Mouse (Mus musculus) left cerebral cortex, postnatal 36 days (tissue): ENCODE data around the gene Tpm1. TPM values are rescaled to one million over a fixed set of nuclear protein-coding genes. Genes with fewer than 3 reads are reported as not detected.
A peak's percentile ranks its signal among the peaks of the same experiment; 100 is the strongest.

Experiments
- DNase-seq, 2 experiments: peaks; one replicate each; pipeline ENCODE4 v3.0.0; 2021 to 2022; ENCODE audit warnings: low spot score in 2 of 2, mixed read lengths in 1 of 2
- intact Hi-C: fragments of 180-260 bp; cut with DNase I; formaldehyde crosslinking; loops from one replicate; pipeline ENCODE4 v1.15.1; 2025
- total RNA-seq, 2 experiments: library from RNA; stranded (reverse); gene quantifications; 2 replicates each; pipeline ENCODE4 v1.2.3; 2021

Gene Tpm1
- total RNA-seq, 2 experiments from 2014 or later = 230 to 232 TPM

DNA sequence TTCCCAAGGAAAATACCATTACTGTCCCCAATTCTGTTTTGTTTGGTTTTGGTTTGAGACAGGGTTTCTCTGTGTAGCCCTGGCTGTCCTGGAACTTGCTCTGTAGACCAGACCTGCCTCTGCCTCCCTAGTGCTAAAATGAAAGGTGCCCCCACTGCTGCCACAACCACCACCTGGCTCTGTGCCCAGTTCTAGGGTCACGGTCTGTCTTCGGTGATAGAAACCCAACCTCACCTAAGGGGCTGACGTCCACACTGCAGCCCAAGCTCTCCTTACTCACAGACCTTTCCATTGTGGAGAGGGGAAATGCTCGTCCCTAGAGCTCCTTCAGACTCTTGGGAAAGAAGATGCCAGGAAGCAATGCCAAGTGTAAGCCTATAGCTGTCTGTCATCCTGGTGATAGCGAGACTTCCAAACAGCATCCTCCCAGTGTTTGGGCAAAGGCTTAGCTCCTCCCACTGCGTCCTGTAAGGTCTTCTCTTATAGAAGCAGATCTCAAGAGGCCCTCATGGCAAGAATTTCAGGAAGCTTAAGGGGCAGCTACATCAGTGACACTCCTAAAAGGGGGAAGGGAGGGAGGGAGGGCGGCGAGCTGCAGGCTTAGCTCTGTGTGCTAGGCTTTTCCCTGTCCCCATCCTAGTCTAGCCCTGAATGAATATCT lies 57.3 kb downstream of the Tpm1 start:
- intact Hi-C loops = no loop called here
- no peak for DNase-seq

DNA sequence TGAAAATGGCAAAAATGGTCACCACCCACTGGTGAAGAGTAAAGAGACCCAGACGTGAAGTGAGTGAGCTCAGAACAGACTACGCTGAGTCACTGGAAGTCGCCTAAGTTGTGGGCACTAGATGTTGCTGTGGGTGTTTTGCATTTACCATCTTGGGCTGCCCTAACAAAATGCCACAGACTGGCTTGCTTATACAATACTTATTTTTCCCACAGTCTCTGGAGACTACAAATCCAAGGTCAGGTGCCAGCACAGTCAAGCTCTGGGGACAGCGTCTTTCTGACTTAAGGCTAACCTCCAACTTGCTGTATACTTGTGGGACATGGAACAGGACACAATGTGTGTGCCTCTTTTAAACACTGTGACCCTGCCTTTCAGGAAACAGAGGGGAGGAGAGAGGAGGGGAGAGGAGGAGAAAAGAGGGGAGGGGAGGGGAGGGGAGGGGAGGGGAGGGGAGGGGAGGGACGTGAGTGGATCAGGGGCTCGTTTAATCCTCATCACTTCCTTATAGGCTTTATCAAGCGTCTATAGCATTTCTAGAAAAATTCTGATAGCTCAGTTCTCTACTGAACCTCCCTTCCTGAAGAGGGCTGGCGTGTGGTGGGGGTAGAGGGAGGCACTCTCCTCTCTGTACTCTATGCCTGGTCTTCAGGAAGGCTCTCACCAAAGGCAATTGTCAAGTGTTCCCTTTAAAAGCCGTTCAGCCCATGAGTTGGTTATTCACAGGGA lies 58.0 kb downstream of the Tpm1 start:
- peak; percentile 45 to 49 for DNase-seq
- intact Hi-C loops = no loop called here

DNA sequence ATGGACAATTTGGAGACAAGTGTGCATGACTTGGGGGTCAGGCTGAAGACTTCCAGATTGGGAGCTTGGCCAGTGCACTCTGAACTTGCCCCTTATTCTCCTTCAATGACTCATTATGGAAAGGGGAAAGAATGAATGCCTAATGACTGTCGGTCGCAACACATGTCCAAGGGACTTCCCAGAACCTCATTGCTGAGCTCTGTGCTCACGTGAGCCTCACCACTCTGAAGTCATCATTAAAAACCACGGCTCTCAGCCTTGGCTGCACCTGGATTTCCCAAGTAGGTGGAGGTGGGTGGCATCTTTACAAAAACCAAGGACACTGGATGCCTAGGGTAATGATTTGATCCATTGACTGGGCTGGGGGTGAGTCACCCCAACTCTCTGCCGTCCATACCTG lies 59.2 kb downstream of the Tpm1 start:
- intact Hi-C loops = no loop called here
- no peak for DNase-seq

DNA sequence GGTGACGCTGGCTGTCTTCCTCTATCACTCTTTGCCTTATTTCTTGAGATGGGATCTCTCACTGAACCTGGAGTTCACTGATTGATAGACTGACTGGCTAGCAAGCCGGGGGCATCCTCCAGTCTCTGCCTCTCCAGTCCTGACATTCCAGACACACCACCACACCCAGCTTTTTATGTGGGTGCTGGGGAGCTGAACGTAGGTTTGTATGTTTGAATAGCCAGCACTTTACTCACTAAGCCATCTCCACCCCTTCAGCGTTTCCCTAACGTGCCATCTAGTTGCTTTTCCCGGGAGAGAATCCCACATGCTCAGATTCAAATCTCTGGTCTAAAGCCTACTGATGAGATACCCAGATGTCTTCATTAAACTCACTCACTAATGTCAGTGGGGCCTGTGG lies 59.6 kb downstream of the Tpm1 start:
- DNase-seq = no peak
- intact Hi-C loops = no loop called here

DNA sequence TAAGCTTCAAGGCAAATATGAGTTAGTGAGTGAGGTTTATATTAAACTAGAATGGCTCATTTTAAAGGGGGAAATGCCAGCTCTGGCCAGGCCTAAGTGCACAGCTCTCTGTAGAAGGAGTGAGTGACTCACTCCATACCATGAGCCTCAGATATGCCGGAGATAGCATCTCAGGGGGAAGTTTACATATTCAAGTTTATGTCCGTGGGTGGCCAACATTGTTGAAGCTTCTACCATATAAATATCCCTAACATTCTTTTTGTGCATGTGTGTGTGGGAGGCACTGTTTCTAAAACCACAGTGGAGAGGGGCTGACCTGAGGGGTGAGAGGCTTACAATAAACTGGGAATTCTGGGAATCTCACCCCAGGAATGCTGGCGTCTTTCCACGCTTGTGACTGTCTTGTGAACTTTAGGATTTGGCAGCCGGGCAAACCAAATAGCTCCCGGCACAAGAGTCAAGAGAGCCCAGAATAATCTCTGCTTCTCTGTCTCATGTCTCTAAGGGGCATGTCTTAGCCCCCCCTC lies 60.3 kb downstream of the Tpm1 start:
- intact Hi-C loops = no loop called here
- DNase-seq = peak; percentile 46 to 57

DNA sequence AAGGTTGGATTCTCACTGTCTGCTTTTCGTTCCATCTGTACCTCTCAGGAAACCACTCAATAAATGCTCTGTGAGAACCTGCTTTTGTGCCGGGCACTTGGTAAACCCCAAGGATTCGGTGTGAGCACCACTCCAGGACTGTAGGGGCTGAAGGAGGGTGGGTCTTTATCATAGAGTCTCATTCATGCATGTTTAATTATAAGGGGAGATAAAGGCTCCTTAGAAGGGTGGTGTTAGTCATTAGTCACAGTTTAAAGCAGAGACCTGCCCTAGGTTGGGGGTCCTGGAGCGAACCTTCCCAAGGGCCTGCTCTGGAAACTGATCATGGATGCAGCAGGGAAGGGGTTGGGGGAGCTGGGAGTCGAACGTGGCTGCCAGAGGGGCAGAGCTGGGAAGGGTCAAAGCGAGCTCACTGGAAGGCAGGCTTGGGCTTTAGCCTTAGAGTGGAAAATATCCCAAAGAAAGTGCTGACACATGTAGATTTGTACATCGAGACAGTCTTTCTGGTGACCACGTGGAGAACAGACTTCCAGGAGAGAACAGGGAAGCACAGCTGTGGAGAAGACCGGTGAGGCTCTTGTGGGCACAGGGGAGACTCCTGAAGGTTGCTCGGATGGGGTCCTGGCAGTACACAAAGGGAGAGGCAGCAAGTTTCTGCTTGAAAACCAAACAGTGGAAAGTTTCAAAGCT lies 60.9 kb downstream of the Tpm1 start:
- DNase-seq = no peak
- intact Hi-C loops = no loop called here

DNA sequence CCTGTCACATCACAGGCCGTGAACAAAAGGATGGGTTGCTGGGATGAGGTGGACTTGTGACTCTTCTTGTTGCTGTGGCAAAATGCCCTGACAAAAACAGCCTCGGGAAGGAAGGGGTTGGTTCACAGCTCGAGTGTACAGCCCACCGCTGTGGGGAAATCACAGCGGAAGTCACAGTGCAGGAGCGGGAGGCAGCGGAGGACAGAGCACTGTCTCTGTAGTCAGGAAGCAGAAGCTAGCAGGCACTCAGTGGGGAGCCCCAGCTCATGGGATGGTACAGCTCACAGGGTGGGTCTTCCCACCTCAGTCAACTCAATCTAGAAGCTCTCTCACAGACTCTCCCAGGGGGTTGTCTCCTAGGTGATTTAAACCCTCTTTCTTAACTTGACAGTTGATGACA lies 63.8 kb downstream of the Tpm1 start:
- intact Hi-C loops = no loop called here
- DNase-seq = no peak

DNA sequence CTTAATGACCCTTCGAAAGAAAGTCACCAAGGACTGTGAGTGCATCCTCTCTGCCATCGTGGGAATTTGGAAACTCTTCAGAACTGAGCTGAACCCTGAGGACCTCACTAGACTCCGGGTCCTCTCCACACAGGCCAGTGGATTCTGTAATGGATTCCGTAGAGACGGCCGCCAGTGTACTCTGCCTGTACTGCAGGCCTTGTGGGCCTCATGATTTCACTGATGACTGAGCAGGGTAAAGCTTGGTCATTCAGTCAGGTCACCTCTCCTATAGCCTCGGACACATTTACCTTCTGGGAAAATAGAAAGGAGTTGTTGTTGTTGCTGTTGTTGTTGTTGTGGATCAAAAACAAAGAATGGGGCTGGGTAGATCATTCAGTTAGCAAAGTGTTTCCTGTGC lies 67.1 kb downstream of the Tpm1 start:
- DNase-seq = no peak
- intact Hi-C loops = no loop called here

DNA sequence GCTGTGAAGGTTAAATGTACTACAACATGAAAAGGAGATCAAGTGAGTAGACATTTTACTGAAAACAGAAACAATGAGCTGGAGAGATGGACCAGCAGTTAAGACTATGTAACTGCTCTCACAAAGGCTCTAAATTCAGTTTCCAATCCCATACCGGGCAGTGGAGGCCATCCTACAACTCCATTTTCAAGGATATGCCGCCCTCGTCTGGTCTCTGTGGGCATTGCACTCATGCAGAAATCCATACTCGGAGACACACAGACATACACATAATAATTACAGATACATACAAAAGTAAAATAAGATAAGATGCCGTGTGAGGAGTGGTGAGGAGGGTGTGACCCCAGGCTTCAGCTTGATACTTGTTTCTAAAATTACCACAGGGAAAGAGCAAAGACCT lies 68.7 kb downstream of the Tpm1 start:
- intact Hi-C loops = no loop called here
- peak; percentile 48 to 61 for DNase-seq

DNA sequence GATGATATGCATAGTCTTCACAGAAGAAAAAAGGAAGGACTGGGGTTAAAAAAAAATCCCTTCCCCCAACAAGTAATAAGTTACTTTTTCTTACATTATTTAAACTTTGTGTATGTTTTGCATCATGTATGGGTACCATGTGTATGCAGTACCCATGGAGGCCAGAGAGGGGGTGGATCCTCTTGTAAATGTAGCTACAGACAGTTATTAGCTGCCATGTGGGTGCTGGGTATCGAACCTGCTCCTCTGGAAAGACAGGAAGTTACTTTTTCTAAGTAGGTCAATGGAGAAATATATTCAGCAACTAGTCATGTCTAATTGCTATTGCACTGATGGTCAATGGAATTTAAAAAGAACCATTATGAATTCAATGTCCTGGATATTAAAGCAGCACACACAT lies 70.7 kb downstream of the Tpm1 start:
- no peak for DNase-seq
- intact Hi-C loops = no loop called here

DNA sequence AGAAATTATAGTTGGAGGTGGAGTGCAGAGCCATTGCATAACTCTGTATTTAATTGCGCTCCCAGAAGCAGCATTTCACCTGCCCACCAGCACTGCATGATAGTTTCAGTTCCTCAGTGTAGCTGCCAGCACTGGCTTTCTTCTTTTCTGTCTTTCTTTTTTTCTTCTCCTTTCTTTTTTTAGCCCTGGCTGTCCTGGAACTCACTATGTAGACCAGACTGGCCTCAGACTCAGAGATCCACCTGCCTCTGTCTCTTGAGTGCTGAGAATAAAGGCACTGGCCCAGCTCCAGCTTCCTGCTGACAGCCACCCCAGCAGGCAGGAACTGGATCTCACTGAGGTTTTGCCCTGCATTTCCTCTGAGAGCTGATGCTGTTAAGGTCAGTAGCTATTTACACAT lies 71.2 kb downstream of the Tpm1 start:
- DNase-seq = peak; percentile 42 to 44
- intact Hi-C loops = no loop called here

DNA sequence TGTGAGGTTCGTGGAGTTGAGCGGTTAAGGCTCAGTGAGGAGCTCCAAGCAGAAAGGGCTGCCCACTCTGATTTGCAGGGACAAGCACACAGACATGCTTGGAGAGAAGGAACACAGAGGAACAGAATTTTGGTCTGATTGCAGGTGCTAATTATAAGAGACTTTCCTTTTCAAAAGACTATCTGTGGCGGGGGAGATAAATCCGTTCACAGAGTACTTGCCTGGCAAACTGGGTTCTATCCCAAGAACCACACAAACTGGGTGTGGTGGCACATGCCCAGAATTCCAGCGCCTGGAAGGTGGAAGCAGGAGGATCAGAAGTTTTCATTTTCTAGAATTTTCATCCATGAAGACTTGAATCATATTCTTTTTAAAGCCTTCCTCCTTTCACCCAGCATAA lies 72.1 kb downstream of the Tpm1 start:
- intact Hi-C loops = no loop called here
- DNase-seq = peak in 1 of 2 experiments; percentile 44

DNA sequence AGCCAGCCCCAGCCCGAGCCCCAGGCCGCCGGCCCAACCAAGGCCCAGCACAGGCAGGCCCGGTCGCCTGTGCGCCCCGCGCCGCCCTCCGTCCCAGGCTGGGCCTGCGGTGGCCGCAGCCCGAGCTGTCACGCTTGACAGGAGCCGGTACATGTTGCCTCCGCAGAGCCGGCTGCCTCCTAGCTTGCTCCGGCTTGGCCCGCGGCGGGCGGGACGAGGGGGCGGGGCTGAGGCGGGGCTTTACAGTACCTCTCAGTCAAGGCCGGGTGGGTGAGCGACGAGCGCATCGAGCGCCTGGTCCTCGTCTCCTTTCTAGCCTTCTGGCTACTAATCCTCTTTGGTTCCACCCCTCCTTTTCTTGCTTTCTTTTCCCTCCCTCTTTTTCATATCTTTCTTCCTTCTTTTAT lies 74.0 kb downstream of the Tpm1 start, which contains the start of gene Lactb:
Lactb (minus strand) TSS at position 246 of the 407 bp plus-strand sequence.
- DNase-seq = peak; percentile 93 to 94
- intact Hi-C loops = no loop called here

DNA sequence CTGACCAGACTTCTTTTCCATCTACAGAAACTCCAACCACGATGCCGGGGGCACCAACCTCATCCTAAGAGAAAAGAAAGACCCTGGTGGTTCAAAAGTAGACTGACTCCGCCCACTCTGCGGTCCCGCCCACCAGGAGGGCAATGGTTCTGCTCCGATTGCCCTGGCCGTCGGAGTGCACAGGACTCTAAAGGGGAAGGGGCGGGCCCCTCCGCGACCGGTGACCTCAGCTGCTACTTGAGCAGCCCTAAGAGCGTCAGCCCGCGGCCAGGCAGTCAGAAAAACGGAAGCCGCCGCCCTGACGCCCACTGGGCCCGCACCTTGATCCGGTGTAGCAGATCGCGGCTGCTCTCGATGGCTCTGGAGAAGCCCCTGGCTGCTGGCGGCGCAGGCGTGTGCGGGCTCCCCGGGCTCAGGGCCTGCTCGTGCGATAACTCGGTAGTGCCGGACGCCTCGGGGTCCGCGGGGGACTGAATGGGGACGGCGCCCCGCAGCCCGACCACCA lies 74.4 kb downstream of the Tpm1 start:
- intact Hi-C loops = no loop called here
- peak in 1 of 2 experiments; percentile 44 for DNase-seq

Other genes starting within 250 kb of the Tpm1 start
- 1 to 10 TPM; 5.7 to 7.2 TPM for gene Aph1c, start 214.7 kb downstream of the Tpm1 start, total RNA-seq
- gene Rab8b, start 129.7 kb downstream of the Tpm1 start, total RNA-seq = 10 to 100 TPM; 25.2 to 31.7 TPM
- 10 to 100 TPM; 36.8 to 37.3 TPM for gene Rps27l, start 103.3 kb downstream of the Tpm1 start, total RNA-seq
- gene Lactb, start 73.9 kb downstream of the Tpm1 start, total RNA-seq = 10 to 100 TPM; 18.8 to 19.0 TPM